Mouse (Mus musculus): ENCODE results near the gene Gm42791.

Gm42791 gene

GRCm38 (mm10) chr5:148924051-148924450 is 70.9 kb downstream of the Gm42791 start:
- no peak for DNase-seq (ENCODE audit: low read depth)

GRCm38 (mm10) chr5:148923408-148923807 is 71.5 kb downstream of the Gm42791 start:
- DNase-seq (ENCODE audit: low read depth) = no peak

- DNase-seq (ENCODE audit: low read depth) = no peak
These were observed 72.2 kb downstream of the Gm42791 start for GRCm38 (mm10) chr5:148922773-148923172.

- DNase-seq (ENCODE audit: low read depth) = no peak
These were observed 76.9 kb downstream of the Gm42791 start for GRCm38 (mm10) chr5:148918049-148918448.

- DNase-seq (ENCODE audit: low read depth) = no peak
These were observed 78.2 kb downstream of the Gm42791 start for GRCm38 (mm10) chr5:148916775-148917174.

GRCm38 (mm10) chr5:148912262-148912661 is 82.7 kb downstream of the Gm42791 start:
- no peak for DNase-seq (ENCODE audit: low read depth)

GRCm38 (mm10) chr5:148910066-148910465 is 84.9 kb downstream of the Gm42791 start:
- DNase-seq (ENCODE audit: low read depth) = no peak

- DNase-seq (ENCODE audit: low read depth) = no peak
These were observed 85.5 kb downstream of the Gm42791 start for GRCm38 (mm10) chr5:148909402-148909801.

GRCm38 (mm10) chr5:148909057-148909395 is 85.9 kb downstream of the Gm42791 start:
- DNase-seq (ENCODE audit: low read depth) = no peak

GRCm38 (mm10) chr5:148908191-148909056 is 86.5 kb downstream of the Gm42791 start:
- DNase-seq (ENCODE audit: low read depth) = no peak

GRCm38 (mm10) chr5:148906305-148906704 is 88.6 kb downstream of the Gm42791 start:
- DNase-seq (ENCODE audit: low read depth) = no peak

- DNase-seq (ENCODE audit: low read depth) = no peak
These were observed 90.1 kb downstream of the Gm42791 start for GRCm38 (mm10) chr5:148904846-148905245.

GRCm38 (mm10) chr5:148899361-148899760 is 95.6 kb downstream of the Gm42791 start:
- DNase-seq (ENCODE audit: low read depth) = no peak

- no peak for DNase-seq (ENCODE audit: low read depth)
These were observed 97.0 kb downstream of the Gm42791 start for GRCm38 (mm10) chr5:148897941-148898417.

- peak; percentile 56 for DNase-seq (ENCODE audit: low read depth)
These were observed 97.8 kb downstream of the Gm42791 start for GRCm38 (mm10) chr5:148897069-148897702.

GRCm38 (mm10) chr5:148896515-148896914 is 98.4 kb downstream of the Gm42791 start:
- DNase-seq (ENCODE audit: low read depth) = no peak

- DNase-seq (ENCODE audit: low read depth) = no peak
These were observed 99.1 kb downstream of the Gm42791 start for GRCm38 (mm10) chr5:148895833-148896232.

- no peak for DNase-seq (ENCODE audit: low read depth)
These were observed 99.9 kb downstream of the Gm42791 start for GRCm38 (mm10) chr5:148895034-148895433.

GRCm38 (mm10) chr5:148890237-148890636 is 104.7 kb downstream of the Gm42791 start:
- no peak for DNase-seq (ENCODE audit: low read depth)

- DNase-seq (ENCODE audit: low read depth) = no peak
These were observed 106.9 kb downstream of the Gm42791 start for GRCm38 (mm10) chr5:148888032-148888431.

GRCm38 (mm10) chr5:148885821-148886609 is 108.9 kb downstream of the Gm42791 start:
- peak; percentile 54 for DNase-seq (ENCODE audit: low read depth)

- DNase-seq (ENCODE audit: low read depth) = no peak
These were observed 111.3 kb downstream of the Gm42791 start for GRCm38 (mm10) chr5:148883671-148884070.
